Mouse (Mus musculus) kidney, adult 2 months (tissue): ENCODE measurements at regions not wholly inside any gene's neighbourhood (a gene's known extent, or its start where the extent isn't known, plus 50 kb on each side); places are given as distances from the start of the nearest gene placed in this dataset.

Experiments used
- CTCF ChIP-seq: fragments of 200-500 bp; conservative IDR thresholded peaks from 2 replicates; pipeline ENCODE4 v1.5.1; 2011; ENCODE audit warnings: low read depth, mild to moderate bottlenecking, control low read depth, low read length, moderate library complexity, mixed read lengths; ENCODE audit not compliant: insufficient read depth, insufficient read length
- POLR2A ChIP-seq: fragments of 200-500 bp; IDR thresholded peaks from one replicate; pipeline ENCODE4 v1.6.1; 2011; ENCODE audit warnings: low read depth, low read length, control low read depth

- no peak for TF ChIP-seq POLR2A
- no peak for TF ChIP-seq CTCF
Measured at GRCm38 (mm10) chr14:76243581-76244337, 133.1 kb downstream of the Nufip1 start.
